In the genomic region with DNA sequence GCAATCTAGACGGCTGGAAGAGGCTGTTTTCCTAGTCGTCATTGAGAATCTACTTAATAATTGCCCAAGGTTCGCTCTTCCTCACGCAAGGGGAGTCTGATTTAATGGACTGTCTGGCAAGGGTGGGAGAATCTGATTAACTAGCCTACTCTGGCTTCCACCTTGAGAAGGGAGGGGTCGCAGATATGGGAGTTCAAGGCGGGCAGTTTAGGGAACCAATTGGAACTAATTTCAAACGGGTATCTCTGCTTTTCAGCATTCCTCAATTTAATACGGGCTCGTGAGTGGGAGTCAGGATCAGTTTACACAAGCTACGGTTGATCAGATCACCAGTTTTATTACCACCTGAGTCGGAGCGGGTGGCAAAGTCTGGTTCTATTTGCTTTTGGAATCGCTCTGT, we compare ENCODE assay signal across 8 mouse cellular contexts. TPM values are rescaled to one million over a fixed set of nuclear protein-coding genes. Genes with fewer than 3 reads are reported as not detected.
DNase-seq lines count a peak whose midpoint lies in the region; ATAC-seq and TF ChIP-seq lines count a peak whose summit lies in the region.
"Had no signal": no experiment of that assay in that cellular context is flagged by ENCODE, and none has a peak within 500 bp of the region (broad histone marks: within the 10 kb centered on the region; RNA-seq: fewer than 3 reads in every experiment).

No protein-coding gene starts in this region.

- ATAC-seq in liver, embryonic 11.5 days (replicated peaks; ENCODE audit: low FRiP score) = no peak
- no peak for ATAC-seq in liver, postnatal 0 days
- ATAC-seq in embryonic facial prominence, embryonic 15.5 days (ENCODE audit: insufficient number of reproducible peaks, low FRiP score, low TSS enrichment, low read depth) = no peak
- ATAC-seq in hindbrain, embryonic 16.5 days = no peak
- ATAC-seq in midbrain, embryonic 14.5 days (ENCODE audit: low FRiP score, low TSS enrichment) = no peak
- ATAC-seq: Patski had no signal

- WGBS in liver, embryonic 11.5 days = 2% methylated on average over 13 of the region's 13 CpGs
- 3% methylated on average over 13 of the region's 13 CpGs for WGBS in liver, postnatal 0 days (ENCODE audit: insufficient replicate concordance)
- WGBS in embryonic facial prominence, embryonic 15.5 days = 2% methylated on average over 13 of the region's 13 CpGs
- WGBS in hindbrain, embryonic 16.5 days = 3% methylated on average over 13 of the region's 13 CpGs
- WGBS in midbrain, embryonic 14.5 days = 2% methylated on average over 13 of the region's 13 CpGs
- WGBS in thymus, adult 2 months = 17% methylated on average over 13 of the region's 13 CpGs

- H3K4me3 ChIP-seq in liver, embryonic 11.5 days (ENCODE audit: low read depth, low read length) = peak overlapping the region; percentile 14; the same call in 1 of the 2 replicates
- H3K4me3 ChIP-seq in liver, postnatal 0 days (ENCODE audit: low read depth, low read length) = no peak overlapping the region
- H3K4me3 ChIP-seq in embryonic facial prominence, embryonic 15.5 days (replicated peaks) = peak overlapping the region; percentile 13
- H3K4me3 ChIP-seq in hindbrain, embryonic 16.5 days (ENCODE audit: low read length) = no peak overlapping the region
- no peak overlapping the region for H3K4me3 ChIP-seq in midbrain, embryonic 14.5 days (replicated peaks; ENCODE audit: low read depth, low read length)
- H3K4me3 ChIP-seq in thymus, adult 2 months (ENCODE audit: control insufficient read depth, insufficient read depth, low read length) = no peak overlapping the region

- H3K4me2 ChIP-seq in liver, embryonic 11.5 days = peak overlapping the region; percentile 38
- H3K4me2 ChIP-seq in liver, postnatal 0 days (ENCODE audit: low read depth, low read length) = no peak overlapping the region
- H3K4me2 ChIP-seq in embryonic facial prominence, embryonic 15.5 days (replicated peaks) = peak overlapping the region; percentile 19
- peak overlapping the region; percentile 25 for H3K4me2 ChIP-seq in hindbrain, embryonic 16.5 days (ENCODE audit: low read length)
- no peak overlapping the region for H3K4me2 ChIP-seq in midbrain, embryonic 14.5 days (ENCODE audit: low read length)

- H3K36me3 ChIP-seq in liver, embryonic 11.5 days (ENCODE audit: control insufficient read depth, insufficient read depth, low read length) = no peaks in the 10 kb centered on the region
- H3K36me3 ChIP-seq in liver, postnatal 0 days (replicated peaks; ENCODE audit: insufficient read depth, low read length) = no peaks in the 10 kb centered on the region
- H3K36me3 ChIP-seq in embryonic facial prominence, embryonic 15.5 days = no peaks in the 10 kb centered on the region
- H3K36me3 ChIP-seq in hindbrain, embryonic 16.5 days (ENCODE audit: control insufficient read depth, insufficient read depth, low read length) = no peaks in the 10 kb centered on the region
- H3K36me3 ChIP-seq in midbrain, embryonic 14.5 days (ENCODE audit: control insufficient read depth, insufficient read depth, low read length) = no peaks in the 10 kb centered on the region
- H3K36me3 ChIP-seq in thymus, adult 2 months (ENCODE audit: control insufficient read depth, insufficient read depth, low read length) = no peaks in the 10 kb centered on the region

- intact Hi-C loops in left cerebral cortex, postnatal 4 days (cut with DNase I) = no loop called here

- peaks cover 52% of the 10 kb centered on the region for H3K27me3 ChIP-seq in liver, embryonic 11.5 days (replicated peaks; ENCODE audit: control insufficient read depth, insufficient read depth, low read length)
- H3K27me3 ChIP-seq in liver, postnatal 0 days (ENCODE audit: insufficient read depth, low read length) = peaks cover 28% of the 10 kb centered on the region
- peaks cover 54% of the 10 kb centered on the region for H3K27me3 ChIP-seq in embryonic facial prominence, embryonic 15.5 days
- peaks cover 21% of the 10 kb centered on the region for H3K27me3 ChIP-seq in hindbrain, embryonic 16.5 days (replicated peaks; ENCODE audit: control insufficient read depth, insufficient read depth, low read length)
- H3K27me3 ChIP-seq in midbrain, embryonic 14.5 days (ENCODE audit: control insufficient read depth, insufficient read depth, low read length) = peaks cover 18% of the 10 kb centered on the region
- no peaks in the 10 kb centered on the region for H3K27me3 ChIP-seq in thymus, adult 2 months (ENCODE audit: control insufficient read depth, insufficient read depth, low read length)
- H3K27me3 ChIP-seq: Patski had no signal

- no peak overlapping the region for H3K9ac ChIP-seq in liver, embryonic 11.5 days (ENCODE audit: low read depth, low read length)
- no peak overlapping the region for H3K9ac ChIP-seq in liver, postnatal 0 days (replicated peaks)
- no peak overlapping the region for H3K9ac ChIP-seq in embryonic facial prominence, embryonic 15.5 days
- H3K9ac ChIP-seq in hindbrain, embryonic 16.5 days (ENCODE audit: low read depth, low read length) = no peak overlapping the region
- no peak overlapping the region for H3K9ac ChIP-seq in midbrain, embryonic 14.5 days (replicated peaks; ENCODE audit: low read length)

- TF ChIP-seq POLR2A in thymus, adult 2 months (IDR thresholded peaks at IDR 0.05; ENCODE audit: control insufficient read depth, extremely low read depth, insufficient read depth, low read length, poor library complexity) = no peak

- H3K27ac ChIP-seq in liver, embryonic 11.5 days (ENCODE audit: low read depth, low read length) = no peak overlapping the region
- no peak overlapping the region for H3K27ac ChIP-seq in liver, postnatal 0 days (ENCODE audit: low read depth)
- no peak overlapping the region for H3K27ac ChIP-seq in embryonic facial prominence, embryonic 15.5 days (replicated peaks)
- H3K27ac ChIP-seq in hindbrain, embryonic 16.5 days (ENCODE audit: low read depth, low read length) = no peak overlapping the region
- H3K27ac ChIP-seq in midbrain, embryonic 14.5 days (replicated peaks; ENCODE audit: low read depth, low read length) = no peak overlapping the region
- H3K27ac ChIP-seq in thymus, adult 2 months (ENCODE audit: control insufficient read depth, insufficient read depth, low read length) = no peak overlapping the region

- peaks cover 4% of the 10 kb centered on the region; the same call in 1 of the 2 replicates for H3K9me3 ChIP-seq in liver, embryonic 11.5 days (ENCODE audit: control insufficient read depth, low read length)
- H3K9me3 ChIP-seq in liver, postnatal 0 days (ENCODE audit: low read length) = 0 out of 2 replicates have a peak, but pooled peaks cover 2% of the 10 kb centered on the region
- H3K9me3 ChIP-seq in embryonic facial prominence, embryonic 15.5 days (replicated peaks) = no peaks in the 10 kb centered on the region
- H3K9me3 ChIP-seq in hindbrain, embryonic 16.5 days (ENCODE audit: control insufficient read depth, low read length) = no peaks in the 10 kb centered on the region
- no peaks in the 10 kb centered on the region for H3K9me3 ChIP-seq in midbrain, embryonic 14.5 days (ENCODE audit: control insufficient read depth, low read length)

- TF ChIP-seq EP300 in liver, postnatal 0 days (IDR thresholded peaks at IDR 0.05; ENCODE audit: low read depth) = no peak

- peaks cover 3% of the 10 kb centered on the region; the same call in 1 of the 2 replicates for H3K4me1 ChIP-seq in liver, embryonic 11.5 days (replicated peaks; ENCODE audit: control insufficient read depth, insufficient read depth, low read length)
- H3K4me1 ChIP-seq in liver, postnatal 0 days (ENCODE audit: insufficient read depth) = no peaks in the 10 kb centered on the region; the same call in 1 of the 2 replicates
- peaks cover 10% of the 10 kb centered on the region for H3K4me1 ChIP-seq in embryonic facial prominence, embryonic 15.5 days
- H3K4me1 ChIP-seq in hindbrain, embryonic 16.5 days (ENCODE audit: control insufficient read depth, insufficient read depth, low read depth, low read length) = peaks cover 7% of the 10 kb centered on the region
- H3K4me1 ChIP-seq in midbrain, embryonic 14.5 days (ENCODE audit: control insufficient read depth, insufficient read depth, low read length) = no peaks in the 10 kb centered on the region
- peaks cover 6% of the 10 kb centered on the region; the same call in 1 of the 2 replicates for H3K4me1 ChIP-seq in thymus, adult 2 months (replicated peaks; ENCODE audit: control insufficient read depth, insufficient read depth, low read length)

- TF ChIP-seq CTCF in liver, postnatal 0 days (IDR thresholded peaks at IDR 0.05; ENCODE audit: low read depth) = no peak
- TF ChIP-seq CTCF in thymus, adult 2 months (IDR thresholded peaks at IDR 0.05; ENCODE audit: borderline replicate concordance, control insufficient read depth, extremely low read depth, insufficient read depth, low read length, poor library complexity) = no peak

- no peak for DNase-seq in liver, embryonic 11.5 days (ENCODE audit: low spot score)
- DNase-seq in liver, postnatal 0 days = no peak
- peak; percentile 11 for DNase-seq in midbrain, embryonic 14.5 days
- DNase-seq in thymus, adult 2 months = no peak
- DNase-seq in left cerebral cortex, postnatal 4 days = no peak

RNA-seq across cellular contexts. Expression of gene Cux1, which starts 14.3 kb away (rescaled TPM):
- polyA plus RNA-seq in liver, embryonic 11.5 days (2014; fragmentation: Nextera tagmentation; extraction: Ambion mirVana) = 45.8 and 50.0 TPM in 2 replicates
- polyA plus RNA-seq in liver, postnatal 0 days (2015; fragmentation: Nextera tagmentation; extraction: Ambion mirVana) = 9.2 and 10.7 TPM in 2 replicates
- polyA plus RNA-seq in embryonic facial prominence, embryonic 15.5 days (2015; fragmentation: Nextera tagmentation; extraction: Ambion mirVana) = 72.7 and 78.0 TPM in 2 replicates
- polyA plus RNA-seq in hindbrain, embryonic 16.5 days (2015; fragmentation: Nextera tagmentation; extraction: Ambion mirVana) = 100 and 103 TPM in 2 replicates
- polyA plus RNA-seq in midbrain, embryonic 14.5 days (2014; fragmentation: Nextera tagmentation; extraction: Ambion mirVana) = 109 and 112 TPM in 2 replicates
- polyA plus RNA-seq in thymus, adult 2 months (2012; rRNA removed) = 164 and 205 TPM in 2 replicates
- total RNA-seq in left cerebral cortex, postnatal 4 days (2021) = 100 to 1,000 TPM; 163 to 173 TPM

Comparison
In these comparisons a context has a peak if more than half of its experiments do, and no peak if none do; other contexts are left out.
1. H3K4me2 ChIP-seq: peak in liver, embryonic 11.5 days (single experiment), embryonic facial prominence, embryonic 15.5 days (single experiment) and hindbrain, embryonic 16.5 days (single experiment); none in liver, postnatal 0 days (single experiment) and midbrain, embryonic 14.5 days (single experiment).
2. H3K4me3 ChIP-seq: peak in liver, embryonic 11.5 days (single experiment) and embryonic facial prominence, embryonic 15.5 days (single experiment); none in liver, postnatal 0 days (single experiment), hindbrain, embryonic 16.5 days (single experiment), midbrain, embryonic 14.5 days (single experiment) and thymus, adult 2 months (single experiment).